Mouse (Mus musculus) stomach, postnatal 0 days (tissue): ENCODE measurements around the gene Il27ra. TPM values are rescaled to one million over a fixed set of nuclear protein-coding genes. Genes with fewer than 3 reads are reported as not detected.

Source experiments
- ATAC-seq: fragments of 200-750 bp; cut with Nextera tagmentation; 2 replicates; pipeline ENCODE4 v1.8.0; 2017; ENCODE audit not compliant: low FRiP score, low TSS enrichment
- DNase-seq: peaks from one replicate; pipeline ENCODE4 v3.0.0-alpha.2; 2016; ENCODE audit warnings: low spot score
- H3K27ac ChIP-seq: fragments of 300-500 bp; sonication (generic); replicated peaks from 2 replicates; pipeline ENCODE4 v1.5.1; 2014; ENCODE audit warnings: mild to moderate bottlenecking, control low read depth
- H3K27me3 ChIP-seq: fragments of 300-500 bp; sonication (generic); 2 replicates; pipeline ENCODE4 v1.6.1; 2014; ENCODE audit warnings: low read length; ENCODE audit not compliant: control insufficient read depth, insufficient read depth
- H3K36me3 ChIP-seq: fragments of 300-500 bp; sonication (generic); 2 replicates; pipeline ENCODE4 v1.6.1; 2014; ENCODE audit warnings: low read length, mixed read lengths; ENCODE audit not compliant: control insufficient read depth, insufficient read depth
- H3K4me1 ChIP-seq: fragments of 300-500 bp; sonication (generic); replicated peaks from 2 replicates; pipeline ENCODE4 v1.6.1; 2014; ENCODE audit warnings: antibody characterized with exemption; ENCODE audit not compliant: control insufficient read depth, insufficient read depth
- H3K4me2 ChIP-seq: fragments of 300-500 bp; sonication (generic); replicated peaks from 2 replicates; pipeline ENCODE4 v1.6.1; 2014; ENCODE audit warnings: low read depth, mild to moderate bottlenecking, control low read depth, moderate library complexity
- H3K4me3 ChIP-seq: fragments of 300-500 bp; sonication (generic); 2 replicates; pipeline ENCODE4 v1.5.1; 2014; ENCODE audit warnings: low read depth, low read length, control low read depth
- H3K9ac ChIP-seq: fragments of 300-500 bp; sonication (generic); 2 replicates; pipeline ENCODE4 v1.6.1; 2014; ENCODE audit warnings: mild to moderate bottlenecking, low read length, control low read depth, mixed read lengths
- H3K9me3 ChIP-seq: fragments of 300-500 bp; sonication (generic); 2 replicates; pipeline ENCODE4 v1.6.1; 2016; ENCODE audit warnings: low read length; ENCODE audit not compliant: control insufficient read depth
- CTCF ChIP-seq: IDR thresholded peaks from 2 replicates; pipeline ENCODE4 v1.5.1; 2016; ENCODE audit warnings: antibody characterized with exemption, low read depth, mild to moderate bottlenecking, moderate library complexity
- EP300 ChIP-seq: optimal IDR thresholded peaks from 2 replicates; pipeline ENCODE3; 2016; ENCODE audit warnings: antibody characterized with exemption
- WGBS: fragments of 180-500 bp; shearing (Covaris S2); extraction: QIAGEN DNeasy Blood & Tissue Kit; methylation state at CpG from one replicate; pipeline ENCODE4 v1.1.7; 2014; 5-methylcytosine and 5-hydroxymethylcytosine counted together
- polyA plus RNA-seq: library from polyadenylated mRNA; unstranded; fragments of >200 nt; fragmentation: Nextera tagmentation; extraction: Ambion mirVana; gene quantifications from 2 replicates; pipeline ENCODE4 v1.2.1, GENCODE M21; 2015

Il27ra gene
- polyA plus RNA-seq, 1 experiment from 2014 or later, result 0.40 TPM

GRCm38 (mm10) chr8:83996567-83997505 is 45.6 kb downstream of the Il27ra start:
- ATAC-seq (peak; percentile 87), DNase-seq (peak; percentile 89)
- Histone ChIP-seq H3K4me2 (peak overlapping the region; percentile 92), H3K9me3 (no peaks in the 10 kb centered on the region), H3K27me3 (no peaks in the 10 kb centered on the region), H3K27ac (peak overlapping the region; percentile 92), H3K4me1 (peaks cover 10% of the 10 kb centered on the region), H3K9ac (peak overlapping the region; percentile 66), H3K4me3 (peak overlapping the region; percentile 71), H3K36me3 (peaks cover 6% of the 10 kb centered on the region)
- WGBS, result 1% methylated on average over 46 of the region's 103 CpGs
- no peak for TF ChIP-seq CTCF
- no peak for TF ChIP-seq EP300

DNA sequence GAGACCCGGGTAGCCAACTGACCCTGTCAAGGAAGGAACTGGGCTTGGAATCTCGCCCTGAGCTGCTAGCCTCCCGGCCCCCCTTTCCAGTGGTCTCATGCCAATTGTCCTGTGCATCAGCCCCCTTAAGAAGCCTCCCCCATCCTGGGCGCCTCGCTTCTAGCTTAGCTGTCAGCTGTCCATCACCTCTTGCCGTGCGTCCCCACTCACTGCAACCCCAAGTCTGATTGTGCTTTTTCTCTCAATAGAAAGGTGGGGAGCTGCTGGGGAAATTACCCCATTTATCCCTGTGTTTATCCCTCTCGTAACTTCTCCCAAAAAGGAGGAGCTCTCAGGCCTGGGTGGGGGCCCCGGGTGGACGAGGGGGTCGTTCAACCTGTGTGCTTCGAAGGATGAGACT is 46.4 kb downstream of the Il27ra start:
- DNase-seq, result no peak
- peaks cover 10% of the 10 kb centered on the region for H3K4me1 ChIP-seq
- peak overlapping the region; percentile 92; the same call in 1 of the 2 replicates for H3K27ac ChIP-seq
- no peaks in the 10 kb centered on the region for H3K27me3 ChIP-seq
- H3K9ac ChIP-seq, result no peak overlapping the region
- H3K4me2 ChIP-seq, result peak overlapping the region; percentile 92
- H3K4me3 ChIP-seq, result no peak overlapping the region
- peaks cover 7% of the 10 kb centered on the region for H3K36me3 ChIP-seq
- WGBS, result 32% methylated on average over 12 of the region's 12 CpGs
- no peaks in the 10 kb centered on the region for H3K9me3 ChIP-seq
- no peak for ATAC-seq
- TF ChIP-seq CTCF, result no peak
- no peak for TF ChIP-seq EP300

DNA sequence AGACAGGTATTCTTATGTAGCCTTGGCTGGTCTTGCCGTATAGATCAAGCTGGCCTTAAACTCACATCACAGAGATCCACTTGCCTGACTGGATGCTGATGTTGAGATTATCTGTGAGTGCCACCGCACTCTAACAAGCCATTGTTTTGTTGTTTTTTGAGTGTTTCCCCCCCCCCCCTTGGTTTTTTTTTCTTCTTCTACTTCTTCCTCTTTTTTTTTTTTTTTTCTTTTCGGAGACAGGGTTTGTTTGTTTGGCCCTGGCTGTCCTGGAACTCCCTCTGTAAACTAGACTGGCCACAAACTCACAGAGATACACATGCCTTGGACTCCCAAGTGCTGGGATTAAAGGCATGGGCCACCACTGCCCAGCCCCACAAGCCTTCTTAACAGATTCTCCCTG is 48.4 kb downstream of the Il27ra start:
- no peak overlapping the region for H3K4me3 ChIP-seq
- ATAC-seq (no peak), DNase-seq (no peak)
- no peaks in the 10 kb centered on the region for H3K9me3 ChIP-seq
- 72% methylated on average over 3 of the region's 3 CpGs for WGBS
- no peak for TF ChIP-seq EP300
- no peak overlapping the region for H3K27ac ChIP-seq
- H3K4me1 ChIP-seq, result peaks cover 4% of the 10 kb centered on the region
- H3K4me2 ChIP-seq, result no peak overlapping the region
- H3K9ac ChIP-seq, result no peak overlapping the region
- H3K27me3 ChIP-seq, result no peaks in the 10 kb centered on the region
- peaks cover 8% of the 10 kb centered on the region for H3K36me3 ChIP-seq

DNA sequence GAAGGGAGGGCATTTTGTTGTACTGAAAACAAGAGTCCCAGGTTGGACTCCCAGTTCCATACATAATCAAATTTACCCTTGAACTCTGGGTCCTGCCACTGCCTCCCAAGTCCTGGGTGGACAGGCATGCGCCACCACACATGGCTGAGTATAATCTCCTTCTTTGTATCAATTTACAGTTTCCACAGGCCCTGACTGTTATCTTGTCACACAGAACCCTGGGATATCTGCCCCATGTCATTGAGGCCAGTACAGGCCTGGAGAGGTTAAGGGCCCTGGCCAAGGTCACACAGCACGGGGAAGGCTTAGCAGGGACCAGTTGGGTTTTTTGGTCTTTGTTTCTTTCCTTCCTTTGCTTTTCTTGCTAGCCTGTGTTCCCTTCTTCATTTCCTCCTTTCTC is 49.9 kb downstream of the Il27ra start:
- WGBS, result 88% methylated on average over 2 of the region's 2 CpGs
- H3K36me3 ChIP-seq, result peaks cover 13% of the 10 kb centered on the region

DNA sequence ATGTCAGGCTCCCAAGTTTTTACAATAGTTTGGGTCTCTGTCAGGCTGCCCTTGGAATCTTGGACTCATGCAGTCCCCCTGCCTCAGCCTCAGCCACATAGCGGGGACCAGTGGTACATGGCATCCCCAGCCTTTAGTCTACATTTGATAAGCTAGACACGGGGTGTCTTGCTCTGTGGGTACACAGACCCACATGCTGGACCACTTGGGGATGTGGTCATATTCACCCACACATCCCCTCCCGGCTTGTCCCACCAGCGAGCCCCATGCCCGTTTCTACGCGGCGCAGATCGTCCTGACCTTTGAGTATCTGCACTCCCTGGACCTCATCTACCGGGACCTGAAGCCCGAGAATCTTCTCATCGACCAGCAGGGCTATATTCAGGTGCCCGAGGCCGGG is 52.2 kb downstream of the Il27ra start:
- no peak for ATAC-seq
- no peaks in the 10 kb centered on the region for H3K27me3 ChIP-seq
- H3K4me3 ChIP-seq, result no peak overlapping the region
- no peaks in the 10 kb centered on the region for H3K4me1 ChIP-seq
- no peaks in the 10 kb centered on the region for H3K9me3 ChIP-seq
- H3K27ac ChIP-seq, result no peak overlapping the region
- no peak for DNase-seq
- TF ChIP-seq CTCF (no peak), EP300 (no peak)
- H3K36me3 ChIP-seq, result peaks cover 19% of the 10 kb centered on the region
- H3K9ac ChIP-seq, result no peak overlapping the region
- no peak overlapping the region for H3K4me2 ChIP-seq
- 96% methylated on average over 14 of the region's 14 CpGs for WGBS

More for the DNA sequence above, 49.9 kb downstream of the Il27ra start:
- no peaks in the 10 kb centered on the region for H3K4me1 ChIP-seq
- H3K4me3 ChIP-seq, result no peak overlapping the region
- no peak overlapping the region for H3K27ac ChIP-seq
- ATAC-seq (no peak), DNase-seq (no peak)
- H3K9ac ChIP-seq, result no peak overlapping the region
- no peaks in the 10 kb centered on the region for H3K27me3 ChIP-seq
- TF ChIP-seq CTCF, result no peak
- no peak for TF ChIP-seq EP300
- H3K9me3 ChIP-seq, result no peaks in the 10 kb centered on the region
- H3K4me2 ChIP-seq, result no peak overlapping the region

DNA sequence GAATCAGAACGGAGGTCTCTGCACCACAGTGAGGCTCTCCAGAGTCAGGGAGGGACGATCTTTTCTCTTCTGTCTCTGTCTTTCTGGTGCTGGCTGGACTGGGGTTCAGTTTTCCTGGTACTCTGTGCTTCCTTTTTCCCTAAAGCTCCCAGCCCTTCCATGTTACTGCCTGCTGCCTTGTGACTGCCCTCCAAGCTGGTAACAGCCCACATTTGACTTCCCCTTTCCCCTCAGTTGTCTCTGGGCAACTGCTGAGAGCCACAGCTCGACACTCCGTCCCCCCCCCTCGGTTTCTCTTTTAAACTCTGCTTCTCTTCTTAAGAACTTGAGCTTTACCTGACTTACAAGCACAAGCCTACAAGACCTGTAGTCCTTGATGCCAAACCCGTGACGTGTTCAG is 53.1 kb downstream of the Il27ra start:
- ATAC-seq (no peak), DNase-seq (no peak)
- TF ChIP-seq EP300, result no peak
- TF ChIP-seq CTCF, result no peak
- Histone ChIP-seq H3K9me3 (no peaks in the 10 kb centered on the region), H3K4me1 (no peaks in the 10 kb centered on the region), H3K27me3 (no peaks in the 10 kb centered on the region), H3K9ac (no peak overlapping the region), H3K27ac (no peak overlapping the region), H3K4me2 (no peak overlapping the region), H3K4me3 (no peak overlapping the region), H3K36me3 (peaks cover 17% of the 10 kb centered on the region)
- 79% methylated on average over 7 of the region's 7 CpGs for WGBS
